Mouse (Mus musculus): ENCODE measurements at regions not wholly inside any gene's neighbourhood (a gene's known extent, or its start where the extent isn't known, plus 50 kb on each side); places are given as distances from the start of the nearest gene placed in this dataset.

DNA sequence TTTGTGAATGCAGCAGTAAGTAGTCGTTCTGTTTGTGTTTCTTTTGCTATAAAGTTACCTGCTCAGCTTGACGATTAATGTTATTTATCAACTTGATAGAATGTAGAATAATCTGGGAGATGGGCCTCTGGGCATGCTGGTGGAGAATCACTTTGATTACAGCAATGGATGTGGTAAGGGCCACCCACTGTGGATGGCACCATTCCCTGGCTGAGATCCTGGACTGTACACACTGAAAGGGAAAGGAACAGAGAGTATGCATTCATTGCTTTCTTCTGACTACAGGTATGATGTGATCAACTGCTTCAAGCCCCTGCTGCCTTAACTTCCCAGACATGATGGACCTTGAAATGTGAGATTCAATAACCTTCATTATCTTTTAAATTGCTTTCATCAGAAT is 299.8 kb upstream of the Bmp2 start:
- H3K4me3 ChIP-seq, result no peak overlapping the region
- H3K27ac ChIP-seq, result no peak overlapping the region
- no peak overlapping the region for H3K4me2 ChIP-seq
- no peaks in the 10 kb centered on the region for H3K36me3 ChIP-seq
- H3K27me3 ChIP-seq, result no peaks in the 10 kb centered on the region
- H3K9me3 ChIP-seq, result no peaks in the 10 kb centered on the region
- no peaks in the 10 kb centered on the region for H3K4me1 ChIP-seq (replicated peaks)
- no peak overlapping the region for H3K9ac ChIP-seq
- 86% methylated on average over 2 of the region's 2 CpGs for WGBS
- no peak for ATAC-seq (ENCODE audit: low FRiP score)

DNA sequence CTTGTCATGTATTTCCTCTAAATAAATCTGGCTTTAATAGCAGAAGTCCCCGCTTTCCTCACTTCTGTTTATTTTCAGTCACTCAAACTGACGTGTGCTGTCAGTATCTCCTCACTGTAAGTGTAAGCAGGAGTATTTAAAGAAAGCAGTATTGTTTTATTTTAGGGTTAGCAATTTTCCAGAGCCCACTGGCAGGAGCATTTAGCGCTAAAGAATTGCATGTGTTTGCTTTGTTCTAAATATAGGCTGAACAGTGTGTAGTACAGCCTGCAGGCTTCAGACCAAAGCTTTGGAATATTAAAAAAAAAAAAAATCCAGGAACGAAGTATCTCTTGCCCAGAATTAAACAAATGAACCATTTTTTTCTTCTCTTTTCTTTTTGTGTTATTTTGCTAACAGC is 277.5 kb upstream of the Bmp2 start:
- Histone ChIP-seq H3K4me3 (no peak overlapping the region), H3K27ac (no peak overlapping the region), H3K9ac (no peak overlapping the region), H3K4me2 (no peak overlapping the region), H3K4me1 (replicated peaks) (no peaks in the 10 kb centered on the region), H3K36me3 (no peaks in the 10 kb centered on the region), H3K27me3 (no peaks in the 10 kb centered on the region), H3K9me3 (no peaks in the 10 kb centered on the region)
- no peak for ATAC-seq (ENCODE audit: low FRiP score)
- WGBS, result 66% methylated on average over 4 of the region's 4 CpGs

DNA sequence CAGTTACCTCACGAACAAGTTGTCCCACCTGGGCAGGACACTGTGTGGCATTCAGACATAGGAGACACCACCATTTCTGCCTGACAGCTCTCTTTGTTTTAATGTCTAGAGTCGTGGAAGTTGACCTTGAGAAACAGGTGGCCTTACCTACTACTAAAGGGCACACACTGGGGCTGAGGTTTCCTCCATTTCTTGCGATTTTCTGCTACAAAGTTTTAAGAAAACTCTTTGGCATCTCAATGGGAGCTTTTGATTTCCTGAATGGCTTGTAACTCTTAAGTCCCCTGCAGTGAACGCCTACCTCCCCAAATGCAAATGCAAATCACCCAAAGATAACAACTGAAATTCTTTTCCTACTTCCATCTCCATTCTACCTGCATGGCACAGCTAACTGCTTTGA is 273.4 kb upstream of the Bmp2 start:
- 49% methylated on average over 4 of the region's 4 CpGs for WGBS
- H3K27me3 ChIP-seq, result no peaks in the 10 kb centered on the region

DNA sequence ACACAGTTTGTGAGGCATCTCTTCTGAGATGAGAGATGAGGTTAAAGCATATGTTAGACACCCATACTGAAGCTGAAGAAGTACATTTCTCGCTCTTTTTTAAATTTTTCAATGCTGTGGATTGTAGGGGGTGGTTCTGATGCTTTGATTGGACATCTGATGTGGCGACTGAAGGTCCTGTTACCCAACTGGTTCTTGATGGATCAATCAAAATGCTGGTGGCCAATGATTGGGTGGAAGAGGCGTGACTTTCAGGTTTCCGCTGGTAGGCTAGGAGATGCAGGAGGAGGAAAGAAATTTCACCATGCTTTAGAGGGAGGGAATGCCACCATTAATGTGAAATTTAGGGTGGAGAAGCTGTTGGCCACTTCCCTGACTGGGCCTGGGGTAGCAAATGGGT is 272.7 kb upstream of the Bmp2 start:
- H3K9ac ChIP-seq, result no peak overlapping the region
- no peaks in the 10 kb centered on the region for H3K27me3 ChIP-seq
- 91% methylated on average over 4 of the region's 4 CpGs for WGBS
- ATAC-seq (ENCODE audit: low FRiP score), result no peak
- no peak overlapping the region for H3K4me2 ChIP-seq
- no peak overlapping the region for H3K27ac ChIP-seq
- no peaks in the 10 kb centered on the region; the same call in 1 of the 2 replicates for H3K4me1 ChIP-seq (replicated peaks)
- H3K36me3 ChIP-seq, result no peaks in the 10 kb centered on the region
- H3K4me3 ChIP-seq, result no peak overlapping the region
- H3K9me3 ChIP-seq, result no peaks in the 10 kb centered on the region

More for the DNA sequence above, 273.4 kb upstream of the Bmp2 start:
- no peaks in the 10 kb centered on the region for H3K9me3 ChIP-seq
- H3K4me1 ChIP-seq (replicated peaks), result no peaks in the 10 kb centered on the region; the same call in 1 of the 2 replicates
- no peak overlapping the region for H3K4me2 ChIP-seq
- H3K4me3 ChIP-seq, result no peak overlapping the region
- H3K36me3 ChIP-seq, result no peaks in the 10 kb centered on the region
- H3K9ac ChIP-seq, result no peak overlapping the region
- no peak overlapping the region for H3K27ac ChIP-seq
- ATAC-seq (ENCODE audit: low FRiP score), result no peak

DNA sequence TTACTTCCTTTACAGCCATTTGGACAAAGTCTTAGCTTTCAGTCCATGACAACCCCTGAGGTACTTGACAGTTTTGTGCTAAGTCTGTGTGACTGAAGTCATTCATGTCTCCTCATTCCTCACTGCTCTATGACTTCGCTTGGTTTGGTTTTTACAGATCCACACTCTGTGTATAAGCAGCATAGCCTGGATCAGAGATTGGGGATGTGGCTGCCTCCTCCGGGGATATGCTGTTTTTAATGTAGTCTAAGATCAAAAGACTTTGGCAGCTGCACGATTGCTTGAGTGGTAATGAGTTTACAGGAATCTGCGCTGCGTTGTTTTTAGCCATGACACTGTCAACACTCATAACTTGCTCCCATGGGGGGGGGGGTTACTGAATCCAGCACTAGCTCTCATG is 269.3 kb upstream of the Bmp2 start:
- Histone ChIP-seq H3K36me3 (no peaks in the 10 kb centered on the region), H3K4me3 (no peak overlapping the region)
- WGBS, result 57% methylated on average over 5 of the region's 5 CpGs

DNA sequence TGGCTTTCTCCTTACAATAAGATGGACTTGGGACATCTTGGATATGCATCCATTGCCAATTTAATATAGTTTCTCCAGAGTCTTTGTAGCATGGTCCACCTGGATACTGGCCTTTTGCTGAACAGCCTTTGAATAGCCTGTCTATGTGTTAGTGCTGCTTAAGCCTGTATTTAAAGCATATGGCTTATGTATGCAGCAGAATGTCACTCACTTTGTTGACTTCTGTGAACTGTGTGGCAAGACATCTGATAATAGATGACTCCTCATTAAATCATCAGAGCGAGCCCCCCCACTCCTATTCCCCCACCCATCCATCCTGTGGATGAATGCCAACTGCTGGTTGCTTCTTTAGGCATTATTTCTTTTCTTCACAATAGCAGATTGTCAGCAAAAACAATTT is 268.2 kb upstream of the Bmp2 start:
- no peak overlapping the region for H3K4me2 ChIP-seq
- H3K9ac ChIP-seq, result no peak overlapping the region
- no peak for ATAC-seq (ENCODE audit: low FRiP score)
- 65% methylated on average over 1 of the region's 1 CpGs for WGBS
- H3K36me3 ChIP-seq, result no peaks in the 10 kb centered on the region
- no peaks in the 10 kb centered on the region for H3K27me3 ChIP-seq
- H3K27ac ChIP-seq, result no peak overlapping the region
- H3K4me3 ChIP-seq, result no peak overlapping the region
- H3K4me1 ChIP-seq (replicated peaks), result no peaks in the 10 kb centered on the region; the same call in 1 of the 2 replicates
- H3K9me3 ChIP-seq, result no peaks in the 10 kb centered on the region

More for the DNA sequence above, 269.3 kb upstream of the Bmp2 start:
- Histone ChIP-seq H3K27me3 (no peaks in the 10 kb centered on the region), H3K27ac (no peak overlapping the region), H3K9me3 (no peaks in the 10 kb centered on the region), H3K4me1 (replicated peaks) (no peaks in the 10 kb centered on the region; the same call in 1 of the 2 replicates), H3K9ac (no peak overlapping the region), H3K4me2 (no peak overlapping the region)
- no peak for ATAC-seq (ENCODE audit: low FRiP score)

DNA sequence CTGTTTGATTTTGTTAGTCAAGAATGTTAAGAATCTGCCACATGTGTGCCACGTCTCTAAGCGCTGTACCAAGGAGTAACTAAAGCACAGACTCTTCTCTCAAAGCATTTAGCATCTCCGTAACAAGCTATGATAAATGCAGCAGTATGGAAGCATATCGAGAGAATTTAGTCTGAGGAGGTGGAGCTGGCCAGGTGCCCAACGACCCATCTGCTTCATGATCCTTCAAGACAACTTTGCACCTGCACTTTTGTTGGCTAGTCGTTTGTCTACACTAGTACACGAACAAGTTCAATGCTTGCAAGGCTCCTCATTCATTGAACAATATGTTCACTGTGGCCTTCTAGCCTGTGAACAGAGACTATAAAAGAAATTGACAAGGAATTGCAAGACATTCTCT is 257.8 kb upstream of the Bmp2 start:
- Histone ChIP-seq H3K27ac (no peak overlapping the region), H3K4me1 (replicated peaks) (no peaks in the 10 kb centered on the region), H3K9me3 (no peaks in the 10 kb centered on the region), H3K4me2 (no peak overlapping the region), H3K27me3 (no peaks in the 10 kb centered on the region), H3K9ac (no peak overlapping the region), H3K36me3 (no peaks in the 10 kb centered on the region), H3K4me3 (no peak overlapping the region)
- WGBS, result 71% methylated on average over 7 of the region's 7 CpGs
- no peak for ATAC-seq (ENCODE audit: low FRiP score)

DNA sequence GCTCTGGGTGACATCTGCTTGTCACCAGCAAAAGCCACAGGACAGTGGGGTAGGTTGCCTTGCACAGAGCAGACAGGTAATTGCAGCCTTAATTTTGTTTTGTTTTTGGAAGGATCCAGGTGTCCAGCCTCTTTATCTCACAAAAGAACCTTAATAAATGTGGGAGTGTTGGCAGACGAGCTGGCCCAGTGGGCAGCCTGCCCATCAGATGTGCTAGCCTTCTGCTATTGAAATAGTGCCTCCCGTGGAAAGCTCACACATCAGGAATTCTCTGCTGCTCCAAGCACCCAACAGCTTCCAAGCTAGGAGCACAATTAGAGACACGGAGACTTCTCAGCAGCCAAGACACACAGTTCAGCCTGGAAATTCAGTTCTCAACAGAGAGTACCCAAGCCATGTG is 246.0 kb upstream of the Bmp2 start:
- no peak overlapping the region for H3K4me3 ChIP-seq
- H3K4me1 ChIP-seq (replicated peaks), result no peaks in the 10 kb centered on the region
- H3K36me3 ChIP-seq, result no peaks in the 10 kb centered on the region
- H3K27ac ChIP-seq, result no peak overlapping the region
- H3K27me3 ChIP-seq, result no peaks in the 10 kb centered on the region
- ATAC-seq (ENCODE audit: low FRiP score), result no peak
- no peaks in the 10 kb centered on the region for H3K9me3 ChIP-seq
- 69% methylated on average over 3 of the region's 3 CpGs for WGBS
- H3K4me2 ChIP-seq, result no peak overlapping the region
- no peak overlapping the region for H3K9ac ChIP-seq

DNA sequence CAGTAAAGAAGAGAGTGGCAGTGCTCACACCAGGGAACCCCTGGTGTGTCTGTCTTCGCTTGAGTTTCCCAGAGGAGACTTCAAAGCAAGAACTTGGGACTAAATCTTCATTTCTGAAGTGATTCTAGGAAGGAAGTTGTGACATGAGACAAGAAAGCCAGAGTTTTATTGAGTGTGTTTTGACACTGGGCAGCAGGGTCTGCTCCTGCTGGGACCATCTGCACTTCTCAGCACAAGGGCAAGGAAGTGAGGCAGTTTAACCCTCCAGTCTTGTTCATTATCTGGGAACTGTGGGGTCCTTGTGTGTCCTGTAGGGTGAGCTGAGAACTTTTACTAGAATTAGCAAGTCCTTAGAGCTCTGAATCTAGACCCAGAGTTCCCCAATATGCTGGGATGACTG is 241.0 kb upstream of the Bmp2 start:
- 44% methylated on average over 1 of the region's 1 CpGs for WGBS
- no peaks in the 10 kb centered on the region for H3K9me3 ChIP-seq
- ATAC-seq (ENCODE audit: low FRiP score), result no peak

DNA sequence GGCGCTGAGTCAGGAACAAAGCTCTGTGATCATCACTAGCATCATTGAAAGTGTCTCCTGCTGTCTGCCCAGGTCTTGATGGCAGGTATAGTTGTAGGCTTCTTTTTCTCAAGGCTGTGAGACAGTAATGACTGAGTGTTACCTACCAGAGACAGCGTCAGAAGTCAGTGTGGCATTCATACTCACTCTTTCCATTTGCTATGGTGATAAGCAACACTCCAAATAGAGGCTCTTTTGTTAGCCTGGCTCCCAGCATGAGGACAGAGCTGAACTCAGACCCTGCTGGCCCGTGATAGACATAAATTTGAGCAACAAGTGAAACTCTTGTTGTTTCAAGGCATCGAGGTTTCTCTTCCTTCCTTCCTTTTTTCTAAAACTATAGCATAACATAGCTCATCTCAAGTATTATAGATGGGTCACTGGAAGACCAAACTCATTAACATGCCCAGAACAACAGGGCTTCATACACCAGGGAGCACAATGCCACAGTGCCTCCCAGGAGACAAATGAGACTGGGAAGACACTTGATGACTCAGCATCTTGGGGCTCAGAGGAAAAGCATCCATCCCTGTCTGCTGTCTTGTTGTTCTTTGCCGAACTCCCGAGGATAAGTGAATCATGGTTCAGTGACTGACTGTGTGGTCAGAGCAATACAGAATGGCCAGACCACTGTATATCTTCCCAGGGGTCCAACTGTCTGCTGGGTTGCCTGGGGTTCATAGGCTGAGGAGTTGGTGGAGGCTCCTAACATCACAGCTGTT is 225.5 kb upstream of the Bmp2 start:
- no peak overlapping the region for H3K27ac ChIP-seq
- 25% methylated on average over 6 of the region's 6 CpGs for WGBS
- no peak for ATAC-seq (ENCODE audit: low FRiP score)

More for the DNA sequence above, 241.0 kb upstream of the Bmp2 start:
- Histone ChIP-seq H3K36me3 (no peaks in the 10 kb centered on the region), H3K4me2 (no peak overlapping the region), H3K4me3 (no peak overlapping the region), H3K27ac (no peak overlapping the region), H3K4me1 (replicated peaks) (no peaks in the 10 kb centered on the region), H3K27me3 (no peaks in the 10 kb centered on the region), H3K9ac (no peak overlapping the region)

DNA sequence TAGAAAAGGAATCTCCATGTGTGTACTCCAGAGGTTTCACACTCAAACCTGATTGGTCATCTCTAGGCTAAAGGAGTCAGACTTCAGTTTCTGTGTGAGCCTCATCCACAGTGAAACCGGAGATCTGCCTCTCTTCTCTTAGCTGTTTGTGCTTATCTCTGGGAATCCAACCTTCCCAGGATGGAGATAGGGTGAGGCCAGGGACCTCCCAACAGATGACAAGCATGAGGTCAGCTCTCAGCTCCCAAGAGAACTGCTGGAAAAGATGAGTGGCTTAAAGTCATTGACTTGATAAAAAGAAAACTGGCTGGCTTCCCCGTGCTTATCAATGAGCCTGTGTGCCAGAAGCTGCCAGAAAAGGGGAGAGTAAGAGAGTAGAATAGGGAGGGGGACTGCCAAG is 224.3 kb upstream of the Bmp2 start:
- 53% methylated on average over 2 of the region's 2 CpGs for WGBS
- ATAC-seq (ENCODE audit: low FRiP score), result no peak
- Histone ChIP-seq H3K9ac (no peak overlapping the region), H3K4me2 (no peak overlapping the region), H3K27me3 (0 out of 2 replicates have a peak, but pooled peaks cover 2% of the 10 kb centered on the region), H3K9me3 (no peaks in the 10 kb centered on the region), H3K4me3 (no peak overlapping the region), H3K4me1 (replicated peaks) (peaks cover 7% of the 10 kb centered on the region), H3K27ac (no peak overlapping the region), H3K36me3 (no peaks in the 10 kb centered on the region)

More for the DNA sequence above, 225.5 kb upstream of the Bmp2 start:
- Histone ChIP-seq H3K36me3 (no peaks in the 10 kb centered on the region), H3K9me3 (no peaks in the 10 kb centered on the region), H3K4me3 (no peak overlapping the region), H3K27me3 (0 out of 2 replicates have a peak, but pooled peaks cover 2% of the 10 kb centered on the region), H3K4me1 (replicated peaks) (peaks cover 7% of the 10 kb centered on the region), H3K9ac (no peak overlapping the region), H3K4me2 (no peak overlapping the region)

DNA sequence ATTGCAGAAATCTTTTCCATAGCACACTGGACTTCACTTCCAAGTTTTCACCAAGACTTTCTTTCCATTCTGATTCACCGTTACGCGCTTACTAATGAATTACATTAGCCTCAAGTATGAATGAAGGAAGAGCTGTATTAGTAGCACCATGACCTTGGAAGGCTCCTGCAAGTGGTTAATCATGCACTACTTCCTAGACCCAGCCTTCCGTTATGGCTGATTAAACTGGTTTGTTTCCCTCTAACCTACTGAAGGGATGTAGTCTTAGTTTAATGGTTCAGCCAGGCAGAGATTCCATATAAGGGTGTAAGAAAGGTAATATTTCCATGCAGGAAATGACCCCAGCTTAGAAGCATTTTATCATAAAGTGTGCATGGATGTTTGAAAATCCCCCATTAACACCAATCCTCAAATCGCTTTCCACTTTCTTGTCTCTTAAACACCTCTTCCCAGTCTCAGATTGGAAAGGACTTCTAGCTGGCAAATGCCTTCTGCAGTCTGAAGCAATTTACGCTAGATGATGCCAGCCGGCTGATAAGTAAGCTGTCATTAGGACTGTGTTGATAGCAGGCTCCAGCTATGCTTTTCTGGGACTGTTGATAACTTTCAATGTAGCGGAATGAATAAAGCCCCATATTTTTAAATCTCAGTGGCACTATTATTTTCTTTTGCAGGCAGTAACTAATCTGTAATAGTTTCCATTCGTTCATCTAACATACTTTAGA is 215.6 kb upstream of the Bmp2 start:
- no peaks in the 10 kb centered on the region for H3K36me3 ChIP-seq
- ATAC-seq (ENCODE audit: low FRiP score), result no peak
- H3K27me3 ChIP-seq, result peaks cover 6% of the 10 kb centered on the region; the same call in 1 of the 2 replicates
- H3K9me3 ChIP-seq, result no peaks in the 10 kb centered on the region
- H3K27ac ChIP-seq, result no peak overlapping the region
- 90% methylated on average over 9 of the region's 9 CpGs for WGBS
- H3K4me3 ChIP-seq, result no peak overlapping the region
- no peak overlapping the region for H3K4me2 ChIP-seq
- H3K4me1 ChIP-seq (replicated peaks), result no peaks in the 10 kb centered on the region
- H3K9ac ChIP-seq, result no peak overlapping the region

DNA sequence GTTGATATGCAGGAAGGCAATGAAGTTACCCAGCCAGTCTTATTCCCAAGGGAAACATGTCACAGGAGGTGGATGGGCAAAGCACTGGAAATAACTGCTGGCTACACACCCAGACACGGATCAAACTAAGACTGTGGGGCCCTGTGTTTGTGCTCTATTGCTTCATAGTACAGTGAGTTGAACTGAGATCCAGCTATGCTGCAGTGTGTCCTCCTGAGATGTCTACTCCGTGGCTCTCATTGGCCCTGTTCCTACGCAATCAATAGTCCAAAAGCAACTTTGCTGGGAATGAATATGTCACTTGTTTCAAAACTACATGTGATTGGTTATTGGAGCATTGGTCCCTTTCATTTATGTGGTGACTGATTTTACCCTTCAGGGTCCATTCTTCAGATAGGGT is 213.8 kb upstream of the Bmp2 start:
- Histone ChIP-seq H3K27ac (no peak overlapping the region), H3K4me3 (no peak overlapping the region), H3K9ac (no peak overlapping the region), H3K4me1 (replicated peaks) (no peaks in the 10 kb centered on the region), H3K36me3 (no peaks in the 10 kb centered on the region), H3K4me2 (no peak overlapping the region), H3K27me3 (peaks cover 11% of the 10 kb centered on the region; the same call in 1 of the 2 replicates), H3K9me3 (no peaks in the 10 kb centered on the region)
- 92% methylated on average over 3 of the region's 3 CpGs for WGBS
- no peak for ATAC-seq (ENCODE audit: low FRiP score)
